Mouse (Mus musculus) CD4-positive, CD25-positive, alpha-beta regulatory T cell, adult 4 months (primary cell): ENCODE results near the gene Tnrc6b. TPM values are rescaled to one million over a fixed set of nuclear protein-coding genes. Genes with fewer than 3 reads are reported as not detected.

Experiments
- ATAC-seq: one replicate; pipeline ENCODE4 v1.8.0; 2017
- polyA plus RNA-seq, 2 experiments: library from polyadenylated mRNA; unstranded; fragments of 100-300 nt; shearing (Covaris generic); gene quantifications; one replicate each; pipeline ENCODE4 v1.2.1; 2017

Gene Tnrc6b
- polyA plus RNA-seq, 2 experiments from 2014 or later, result 58.7 to 84.9 TPM

DNA sequence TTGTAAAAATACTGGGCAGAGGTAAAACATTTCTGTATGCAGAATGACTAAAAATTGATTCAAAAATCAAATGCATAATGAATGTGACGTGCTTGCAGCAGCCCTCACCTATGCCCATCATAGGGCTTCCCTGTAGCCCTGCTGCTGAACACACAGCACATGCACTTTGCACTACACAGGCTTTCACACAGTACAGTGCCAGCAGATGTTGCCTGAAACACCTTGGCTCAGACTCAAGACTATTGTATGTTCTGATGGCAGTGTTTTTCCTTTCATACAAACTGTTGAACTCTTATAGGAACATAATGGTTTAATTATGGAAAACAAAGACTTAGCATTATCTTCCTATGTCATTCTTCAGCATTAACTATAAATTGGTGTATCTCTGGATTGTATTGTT lies 84.0 kb downstream of the Tnrc6b start:
- no peak for ATAC-seq

DNA sequence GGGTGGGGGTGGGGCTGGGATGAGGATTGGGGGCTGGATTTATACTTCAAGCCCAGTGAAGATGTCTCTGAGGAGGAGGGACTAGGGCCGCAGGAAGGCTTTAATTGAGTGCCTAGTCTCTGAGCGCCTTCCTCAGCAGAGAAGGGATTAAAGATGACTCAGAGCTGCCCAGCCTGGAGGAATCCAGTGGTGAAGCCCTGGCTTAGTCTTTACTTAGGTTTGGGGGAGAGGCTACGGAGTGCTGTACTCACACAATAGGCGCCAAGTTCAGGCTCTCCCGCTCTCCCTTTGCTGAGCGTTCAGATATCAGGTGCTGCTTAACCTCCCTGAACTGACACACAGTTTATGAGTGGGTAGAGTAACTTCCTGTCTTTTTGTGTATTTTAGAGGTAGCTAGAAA lies 86.6 kb downstream of the Tnrc6b start:
- ATAC-seq, result peak; percentile 53

DNA sequence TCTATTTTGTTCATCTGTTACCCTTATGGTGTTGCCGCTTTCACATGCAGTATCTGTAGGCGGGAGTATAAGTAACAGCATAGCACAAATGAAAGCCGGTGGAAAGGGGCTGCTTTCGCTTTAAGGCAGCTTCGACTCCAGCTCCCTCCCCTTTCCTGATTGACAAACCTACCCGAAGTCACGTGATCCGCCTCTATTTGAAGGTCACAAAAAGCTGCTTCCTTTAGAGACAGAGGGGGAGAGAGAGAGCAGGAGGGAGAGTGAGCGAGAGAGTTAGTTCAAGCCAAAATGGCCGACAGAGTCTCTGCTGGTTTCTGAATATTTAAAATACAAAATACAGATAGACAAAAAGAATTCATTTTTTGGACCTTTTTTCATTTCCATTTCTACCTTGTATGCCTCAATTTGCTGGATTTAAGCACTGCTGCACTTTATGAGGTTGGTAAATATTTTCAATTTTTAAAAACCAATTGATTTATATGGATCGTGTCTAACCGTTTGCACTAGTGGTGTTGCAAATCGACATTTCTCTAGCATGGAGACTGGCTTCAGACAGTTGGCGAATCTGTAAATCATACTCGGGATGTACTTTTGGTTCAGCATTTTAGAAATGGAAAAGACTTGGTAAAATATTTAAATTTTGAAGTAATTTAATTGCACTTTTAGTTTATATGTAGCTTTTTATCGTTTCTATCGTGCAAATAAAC lies 87.4 kb downstream of the Tnrc6b start:
- ATAC-seq, result peak; percentile 82

- no peak for ATAC-seq
These were observed 88.0 kb downstream of the Tnrc6b start for GRCm38 (mm10) chr15:80799074-80799633.

- ATAC-seq, result no peak
These were observed 88.6 kb downstream of the Tnrc6b start for GRCm38 (mm10) chr15:80799634-80800137.

DNA sequence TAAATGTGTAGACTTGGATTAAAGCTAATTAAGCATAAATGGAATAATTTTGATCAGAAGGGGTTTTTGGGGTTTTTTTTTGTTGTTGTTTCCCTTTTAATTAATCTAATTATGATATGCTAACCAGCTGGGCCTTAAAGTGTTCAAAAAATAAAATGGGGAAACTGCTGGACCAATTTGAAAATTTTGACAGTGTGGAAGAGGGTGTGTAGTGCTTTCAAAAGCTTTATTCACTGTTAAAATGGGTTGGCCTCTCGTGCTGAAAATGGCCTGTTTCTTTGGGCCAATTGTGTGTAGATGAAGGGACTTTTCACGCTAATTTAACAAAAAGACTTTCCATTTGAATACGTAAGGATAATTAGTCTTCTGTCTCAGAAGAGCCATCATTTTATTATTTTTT lies 89.1 kb downstream of the Tnrc6b start:
- no peak for ATAC-seq

- peak; percentile 49 for ATAC-seq
These were observed 89.7 kb downstream of the Tnrc6b start for GRCm38 (mm10) chr15:80800765-80801164.

GRCm38 (mm10) chr15:80801597-80801996 lies 90.5 kb downstream of the Tnrc6b start:
- no peak for ATAC-seq

- no peak for ATAC-seq
These were observed 96.0 kb downstream of the Tnrc6b start for GRCm38 (mm10) chr15:80807162-80807561.

DNA sequence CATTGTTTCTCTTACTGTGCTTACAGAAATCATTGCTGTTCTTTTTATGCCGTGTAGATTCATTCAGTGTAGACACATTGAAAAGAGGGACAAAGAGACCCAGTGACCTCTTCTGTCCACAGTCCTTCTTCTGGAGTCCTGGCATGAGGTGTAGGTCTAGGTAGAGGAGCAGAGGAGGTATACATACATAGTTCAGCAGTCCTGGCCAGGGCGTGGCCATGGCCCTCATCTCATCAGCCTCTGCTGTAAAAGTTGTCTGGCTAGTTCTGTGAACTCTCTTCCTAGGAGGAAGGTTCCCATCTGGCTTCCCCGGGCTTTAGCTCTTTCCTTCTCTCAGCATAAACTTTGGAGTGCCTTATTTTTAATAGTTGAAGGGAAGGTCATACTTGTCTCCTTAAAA lies 99.1 kb downstream of the Tnrc6b start:
- no peak for ATAC-seq

- no peak for ATAC-seq
These were observed 101.7 kb downstream of the Tnrc6b start for GRCm38 (mm10) chr15:80812840-80813239.

- peak; percentile 84 for ATAC-seq
These were observed 103.7 kb downstream of the Tnrc6b start for GRCm38 (mm10) chr15:80814792-80815191.

- no peak for ATAC-seq
These were observed 111.2 kb downstream of the Tnrc6b start for GRCm38 (mm10) chr15:80822276-80822675.

GRCm38 (mm10) chr15:80831170-80831569 lies 120.1 kb downstream of the Tnrc6b start:
- ATAC-seq, result no peak

- no peak for ATAC-seq
These were observed 121.7 kb downstream of the Tnrc6b start for GRCm38 (mm10) chr15:80832808-80833207.

GRCm38 (mm10) chr15:80836246-80836645 lies 125.1 kb downstream of the Tnrc6b start:
- no peak for ATAC-seq

DNA sequence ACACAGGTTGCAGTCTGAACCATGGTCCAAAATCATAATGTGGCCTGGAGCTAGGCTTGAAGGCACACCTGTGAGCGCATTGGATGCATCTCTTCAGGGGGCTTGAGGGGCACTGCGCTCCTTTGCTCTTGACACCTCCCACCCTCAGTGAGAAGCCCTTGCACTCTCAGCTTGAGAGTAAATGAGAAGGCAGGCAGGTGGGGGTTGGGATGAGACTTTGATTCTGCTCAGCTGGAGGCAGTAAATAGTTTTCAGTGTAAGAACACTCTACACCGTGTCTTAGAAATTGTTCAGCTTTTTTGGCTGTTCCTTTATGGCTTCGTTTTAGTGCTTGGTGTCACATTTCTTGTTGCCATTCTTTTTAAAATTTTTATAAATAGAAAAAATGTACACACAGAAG lies 127.7 kb downstream of the Tnrc6b start:
- no peak for ATAC-seq

DNA sequence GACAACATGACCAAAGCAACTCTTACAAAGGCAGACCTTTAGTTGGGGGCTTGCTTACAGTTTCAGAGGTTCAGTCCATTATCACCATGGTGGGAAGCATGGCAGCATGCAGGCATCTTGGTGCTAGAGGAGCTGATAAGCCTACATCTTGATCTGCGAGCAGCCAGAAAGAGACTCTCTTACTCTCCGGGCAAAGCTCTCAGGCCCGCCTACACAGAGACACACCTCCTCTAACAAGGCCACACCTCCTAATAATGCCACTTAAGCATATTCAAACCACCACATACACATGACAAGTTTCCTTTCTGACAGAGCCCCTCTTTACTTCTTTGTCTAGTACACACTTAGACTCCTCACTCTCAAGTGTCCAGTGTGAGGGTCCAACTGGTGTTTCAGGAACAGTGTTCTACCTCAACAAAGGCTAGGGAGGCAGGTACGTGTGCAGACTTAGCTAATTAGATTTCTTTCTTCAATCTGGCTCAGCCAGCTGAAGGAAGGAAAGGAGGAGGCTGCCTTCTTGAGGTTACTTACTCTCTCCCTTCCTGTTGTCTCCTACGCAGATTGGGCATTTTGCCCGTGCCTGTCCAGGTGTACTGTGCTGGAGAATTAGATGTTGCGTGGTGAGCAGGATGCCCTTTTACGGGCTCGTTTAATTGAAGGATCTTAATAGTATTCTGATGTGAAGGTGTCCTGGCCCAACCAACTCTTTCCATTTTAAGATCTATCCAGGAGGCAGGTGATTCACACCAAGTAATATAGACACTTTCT lies 128.7 kb downstream of the Tnrc6b start:
- ATAC-seq, result peak; percentile 60

DNA sequence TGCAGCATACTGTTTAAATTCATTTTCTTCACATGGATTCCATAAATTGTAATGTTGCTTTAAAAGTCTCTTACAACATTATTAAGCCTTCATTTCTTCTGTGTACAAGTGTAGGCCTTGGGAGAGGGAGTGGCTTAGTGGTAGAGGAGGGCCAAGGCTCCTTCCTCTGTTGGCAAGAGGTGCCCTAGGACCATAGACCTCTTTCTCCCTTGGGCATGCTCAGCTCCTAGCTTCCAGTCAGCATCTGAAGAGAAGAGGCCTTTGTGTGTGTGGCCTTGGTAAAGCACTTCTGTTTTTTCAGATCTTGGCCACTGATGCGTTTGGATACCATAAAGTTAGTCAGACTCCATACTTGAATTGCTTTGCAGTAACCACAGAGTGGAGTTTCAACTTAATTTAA lies 133.1 kb downstream of the Tnrc6b start:
- no peak for ATAC-seq

DNA sequence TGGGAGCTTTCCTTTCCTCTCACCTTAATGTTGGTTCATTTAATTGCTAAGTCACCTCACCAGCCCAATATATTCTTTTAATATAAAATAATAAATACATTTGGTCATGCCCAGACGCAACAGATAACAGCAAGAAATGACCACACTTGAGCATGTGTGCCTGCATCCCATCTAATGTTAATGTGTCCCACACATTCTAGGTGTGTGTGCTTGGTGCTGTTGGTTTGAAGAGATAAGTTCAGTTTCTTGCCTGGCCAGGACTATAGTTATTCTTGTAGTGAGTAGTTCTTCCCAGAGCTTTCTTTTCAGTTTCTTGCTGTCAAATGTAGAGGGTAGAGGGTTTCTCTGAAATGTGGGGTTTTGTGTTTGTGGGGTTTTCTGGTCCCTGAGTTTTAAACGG lies 133.8 kb downstream of the Tnrc6b start:
- ATAC-seq, result no peak

- ATAC-seq, result no peak
These were observed 138.9 kb downstream of the Tnrc6b start for GRCm38 (mm10) chr15:80850004-80850403.

GRCm38 (mm10) chr15:80850682-80851475 lies 139.8 kb downstream of the Tnrc6b start:
- no peak for ATAC-seq

- no peak for ATAC-seq
These were observed 141.0 kb downstream of the Tnrc6b start for GRCm38 (mm10) chr15:80852122-80852521.
